Mouse (Mus musculus) ES-E14 (cell line): ENCODE results near the gene Gnl3l.

Experiments
- HCFC1 ChIP-seq: IDR thresholded peaks from 2 replicates; pipeline ENCODE4 v1.6.1; 2012; ENCODE audit warnings: low read length, inconsistent platforms, borderline replicate concordance; ENCODE audit not compliant: insufficient read depth
- MAFK ChIP-seq: IDR thresholded peaks from 2 replicates; pipeline ENCODE4 v1.6.1; 2014; ENCODE audit warnings: mild to moderate bottlenecking, low read depth, low read length, inconsistent platforms; ENCODE audit not compliant: insufficient read depth
- ZNF384 ChIP-seq: IDR thresholded peaks from 2 replicates; pipeline ENCODE4 v1.6.1; 2012; ENCODE audit warnings: low read depth, low read length, inconsistent platforms

DNA sequence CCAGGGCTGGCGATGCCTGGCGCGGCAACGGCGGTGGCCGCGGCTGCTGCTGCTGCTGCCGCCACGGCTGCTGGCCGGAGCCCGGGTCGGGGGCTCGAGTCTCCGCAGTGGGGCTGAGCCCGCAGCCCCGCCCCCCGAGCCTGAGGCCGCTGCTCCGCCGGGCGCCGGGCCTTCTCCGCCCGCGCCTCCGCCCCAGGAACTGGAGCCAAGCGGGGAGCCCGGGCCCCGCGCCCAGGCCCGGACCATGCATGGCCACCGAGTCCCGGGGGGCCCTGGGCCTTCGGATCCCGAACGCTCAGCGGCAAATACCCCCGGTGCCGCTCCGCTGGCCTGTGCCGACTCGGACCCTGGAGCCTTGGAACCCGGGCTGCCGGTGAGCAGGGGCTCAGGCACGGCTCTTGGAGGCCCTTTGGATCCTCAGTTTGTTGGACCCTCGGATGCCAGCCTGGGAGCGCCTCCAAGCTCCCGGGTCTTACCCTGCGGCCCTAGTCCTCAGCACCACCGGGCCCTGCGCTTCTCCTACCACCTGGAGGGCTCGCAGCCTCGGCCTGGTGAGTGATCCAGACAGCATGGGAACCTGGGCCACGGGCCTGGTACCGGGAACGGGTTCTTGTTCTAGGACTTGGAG is 30.4 kb upstream of the Gnl3l start:
- TF ChIP-seq ZNF384 (no peak), HCFC1 (no peak), MAFK (no peak)
